Mouse (Mus musculus): ENCODE data around the gene Sv2b.

Sv2b gene

GRCm38 (mm10) chr7:75102536-75103332, 206.3 kb downstream of the Sv2b start:
- no peak for DNase-seq (ENCODE audit: low spot score in 2 of 2)

GRCm38 (mm10) chr7:75085473-75085872, 223.6 kb downstream of the Sv2b start:
- no peak for DNase-seq (ENCODE audit: low spot score in 2 of 2)

- no peak for DNase-seq (ENCODE audit: low spot score in 2 of 2)
These were observed 228.9 kb downstream of the Sv2b start for GRCm38 (mm10) chr7:75080163-75080562.

GRCm38 (mm10) chr7:75077560-75078208, 231.4 kb downstream of the Sv2b start:
- no peak for DNase-seq (ENCODE audit: low spot score in 2 of 2)

Data from natural killer cell, adult 2 months (primary cell).